Mouse (Mus musculus) lung, adult 18-20 months (tissue): ENCODE data around the gene Upk1a.

Source experiments
- DNase-seq, 2 experiments: peaks; one replicate each; pipeline ENCODE4 v3.0.0; 2022; ENCODE audit warnings: mixed read lengths in 2 of 2

The Upk1a gene

GRCm38 (mm10) chr7:30572389-30572788 lies 40.3 kb downstream of the Upk1a start:
- no peak for DNase-seq

- DNase-seq = no peak
Measured at GRCm38 (mm10) chr7:30567555-30567954, 45.1 kb downstream of the Upk1a start.

GRCm38 (mm10) chr7:30566033-30566432 lies 46.6 kb downstream of the Upk1a start:
- no peak for DNase-seq

GRCm38 (mm10) chr7:30564970-30565571 lies 47.6 kb downstream of the Upk1a start, which contains the start of gene Igflr1:
Igflr1 (plus strand) TSS chr7:30565427.
- no peak for DNase-seq

GRCm38 (mm10) chr7:30563906-30564280 lies 48.8 kb downstream of the Upk1a start:
- DNase-seq = no peak

- DNase-seq = peak; percentile 97 to 98
Measured at GRCm38 (mm10) chr7:30563117-30563905, 49.3 kb downstream of the Upk1a start, which contains the start of the genes U2af1l4, Gm49396 and Psenen. U2af1l4 (plus strand) TSS chr7:30563301. Gm49396 (plus strand) TSS chr7:30563344. Psenen (minus strand) TSS chr7:30563627.

GRCm38 (mm10) chr7:30562526-30563116 lies 50.0 kb downstream of the Upk1a start:
- no peak for DNase-seq

GRCm38 (mm10) chr7:30560296-30560695 lies 52.4 kb downstream of the Upk1a start:
- DNase-seq = no peak

- peak; percentile 99 for DNase-seq
Measured at GRCm38 (mm10) chr7:30559443-30559954, 53.1 kb downstream of the Upk1a start, which contains the start of gene Lin37. Lin37 (minus strand) TSS chr7:30559838.

GRCm38 (mm10) chr7:30558656-30559442 lies 53.8 kb downstream of the Upk1a start:
- DNase-seq = no peak

GRCm38 (mm10) chr7:30557901-30558514 lies 54.6 kb downstream of the Upk1a start:
- DNase-seq = no peak

- DNase-seq = no peak
Measured at GRCm38 (mm10) chr7:30556894-30557536, 55.6 kb downstream of the Upk1a start.

- DNase-seq = no peak
Measured at GRCm38 (mm10) chr7:30553810-30554584, 58.6 kb downstream of the Upk1a start.
